Mouse (Mus musculus): ENCODE data around the gene Dync1h1.
A peak's percentile ranks its signal among the peaks of the same experiment; 100 is the strongest.
"Not testable (repeated sequence)": the region's sequence is repeated elsewhere in the genome, so short reads cannot be mapped to it uniquely, and the experiment has no call there.

Dync1h1 gene

GRCm38 (mm10) chr12:110608460-110609152 lies 7.4 kb downstream of the Dync1h1 start:
- DNase-seq, result peak; percentile 77

GRCm38 (mm10) chr12:110609153-110609497 lies 7.9 kb downstream of the Dync1h1 start:
- no peak for DNase-seq

- no peak for DNase-seq
Measured at GRCm38 (mm10) chr12:110610713-110611112, 9.5 kb downstream of the Dync1h1 start.

- DNase-seq, result no peak
Measured at GRCm38 (mm10) chr12:110630056-110630455, 28.8 kb downstream of the Dync1h1 start.

GRCm38 (mm10) chr12:110636293-110636692 lies 35.0 kb downstream of the Dync1h1 start:
- DNase-seq, result no peak

GRCm38 (mm10) chr12:110637507-110638114 lies 36.4 kb downstream of the Dync1h1 start:
- no peak for DNase-seq

GRCm38 (mm10) chr12:110650241-110650641 lies 49.0 kb downstream of the Dync1h1 start:
- no peak for DNase-seq

- DNase-seq, result no peak
Measured at GRCm38 (mm10) chr12:110651464-110651863, 50.2 kb downstream of the Dync1h1 start.

- no peak for DNase-seq
Measured at GRCm38 (mm10) chr12:110661746-110662145, 60.5 kb downstream of the Dync1h1 start.

- peak; percentile 37 for DNase-seq
Measured at GRCm38 (mm10) chr12:110667466-110668077, 66.3 kb downstream of the Dync1h1 start.

GRCm38 (mm10) chr12:110674243-110674642 lies 73.0 kb downstream of the Dync1h1 start:
- DNase-seq, result no peak

GRCm38 (mm10) chr12:110681191-110681590 lies 79.9 kb downstream of the Dync1h1 start:
- peak; percentile 44 for DNase-seq

GRCm38 (mm10) chr12:110681878-110682277 lies 80.6 kb downstream of the Dync1h1 start:
- no peak for DNase-seq

- DNase-seq, result no peak
Measured at GRCm38 (mm10) chr12:110682561-110683299, 81.5 kb downstream of the Dync1h1 start, which contains the start of gene 1700001K19Rik. TSS of gene 1700001K19Rik (minus strand) at chr12:110682619.

- no peak for DNase-seq
Measured at GRCm38 (mm10) chr12:110683580-110683979, 82.3 kb downstream of the Dync1h1 start.

- DNase-seq, result peak; percentile 85
Measured at GRCm38 (mm10) chr12:110687894-110688734, 86.9 kb downstream of the Dync1h1 start.

- not testable (repeated sequence) for DNase-seq
Measured at GRCm38 (mm10) chr12:110688921-110689320, 87.7 kb downstream of the Dync1h1 start.

GRCm38 (mm10) chr12:110689919-110690643 lies 88.8 kb downstream of the Dync1h1 start:
- no peak for DNase-seq

- DNase-seq, result not testable (repeated sequence)
Measured at GRCm38 (mm10) chr12:110693378-110693777, 92.1 kb downstream of the Dync1h1 start.

- DNase-seq, result peak; percentile 72
Measured at GRCm38 (mm10) chr12:110695676-110696171, 94.5 kb downstream of the Dync1h1 start.
